Mouse (Mus musculus) liver, embryonic 13.5 days (tissue): ENCODE data around the gene Nhlrc1. TPM values are rescaled to one million over a fixed set of nuclear protein-coding genes. Genes with fewer than 3 reads are reported as not detected.
A peak's percentile ranks its signal among the peaks of the same experiment; 100 is the strongest.

ENCODE experiments used
- ATAC-seq: fragments of 200-750 bp; cut with Nextera tagmentation; 2 replicates; pipeline ENCODE4 v1.8.0; 2017; ENCODE audit warnings: low read depth, mild to moderate bottlenecking, moderate number of reproducible peaks, moderate library complexity
- DNase-seq: peaks from one replicate; pipeline ENCODE4 v3.0.0; 2022
- H3K27ac ChIP-seq: fragments of 300-500 bp; sonication (generic); 2 replicates; pipeline ENCODE4 v1.5.1; 2015; ENCODE audit warnings: moderate library complexity, mild to moderate bottlenecking, inconsistent platforms
- H3K27me3 ChIP-seq: fragments of 300-500 bp; sonication (generic); 2 replicates; pipeline ENCODE4 v1.6.1; 2015; ENCODE audit warnings: mild to moderate bottlenecking, inconsistent platforms
- H3K36me3 ChIP-seq: fragments of 300-500 bp; sonication (generic); 2 replicates; pipeline ENCODE4 v1.6.1; 2015; ENCODE audit warnings: mild to moderate bottlenecking, inconsistent platforms
- H3K4me1 ChIP-seq: fragments of 300-500 bp; sonication (generic); replicated peaks from 2 replicates; pipeline ENCODE4 v1.6.1; 2015; ENCODE audit warnings: inconsistent platforms
- H3K4me2 ChIP-seq: fragments of 300-500 bp; sonication (generic); 2 replicates; pipeline ENCODE4 v1.6.1; 2015; ENCODE audit warnings: inconsistent platforms, mild to moderate bottlenecking, moderate library complexity
- H3K4me3 ChIP-seq: fragments of 300-500 bp; sonication (generic); replicated peaks from 2 replicates; pipeline ENCODE4 v1.5.1; 2015; ENCODE audit warnings: mild to moderate bottlenecking, inconsistent platforms
- H3K9ac ChIP-seq: fragments of 300-500 bp; sonication (generic); 2 replicates; pipeline ENCODE4 v1.6.1; 2015; ENCODE audit warnings: mild to moderate bottlenecking, inconsistent platforms
- H3K9me3 ChIP-seq: fragments of 300-500 bp; sonication (generic); replicated peaks from 2 replicates; pipeline ENCODE4 v1.6.1; 2016; ENCODE audit warnings: inconsistent platforms
- WGBS: fragments of 180-500 bp; shearing (Covaris S2); methylation state at CpG from one replicate; pipeline ENCODE4 v1.1.7; 2015; ENCODE audit not compliant: insufficient replicate concordance; 5-methylcytosine and 5-hydroxymethylcytosine counted together
- polyA plus RNA-seq: library from polyadenylated mRNA; unstranded; fragments of >200 nt; fragmentation: Nextera tagmentation; extraction: Ambion mirVana; gene quantifications from 2 replicates; pipeline ENCODE4 v1.2.1, GENCODE M21; 2015

The Nhlrc1 gene
- 0.63 and 0.73 TPM in 2 replicates for polyA plus RNA-seq

DNA sequence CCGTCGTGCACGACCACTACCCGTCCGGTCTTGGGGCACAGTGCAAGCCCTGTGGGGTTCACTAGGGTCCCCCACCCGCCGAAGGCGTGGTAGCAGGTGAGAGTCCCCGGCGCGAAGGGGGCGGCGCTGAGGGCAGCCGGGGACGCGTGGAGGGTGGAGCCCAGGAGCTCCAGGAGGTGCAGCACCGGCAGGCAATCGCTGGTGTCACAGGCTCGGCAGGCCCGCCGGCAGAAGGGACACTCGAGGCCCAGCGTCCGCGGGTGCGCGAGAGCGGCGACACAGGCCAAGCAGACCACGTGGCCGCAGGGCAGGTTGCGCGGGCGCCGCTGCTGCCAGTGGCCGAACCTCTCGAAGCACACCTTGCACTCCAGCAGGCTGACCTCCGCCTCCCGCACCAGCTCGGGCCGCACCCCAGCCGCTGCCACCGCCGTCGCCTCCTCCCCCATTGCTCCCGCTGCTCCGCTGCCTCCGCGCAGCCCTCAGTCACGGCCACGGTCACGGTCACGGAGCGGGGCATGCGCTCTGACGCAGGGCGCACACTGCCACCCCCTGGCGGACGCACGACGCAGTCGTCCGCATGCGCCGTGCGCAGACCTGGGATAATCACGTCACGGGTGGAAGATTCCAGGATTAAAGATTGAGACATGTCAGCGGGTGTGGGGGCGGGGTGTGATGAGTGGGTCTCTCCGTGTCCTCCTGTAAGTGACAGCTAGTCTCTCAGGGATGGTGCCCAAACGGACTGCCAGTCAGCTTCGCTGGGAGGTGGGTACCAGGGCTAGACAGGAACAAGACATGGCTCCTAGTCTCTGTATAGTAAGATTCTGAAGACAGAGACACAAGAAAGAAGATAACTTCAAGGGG lies at the start of gene Nhlrc1:
Gene Nhlrc1, minus strand, starts transcription at position 517 of the 861 bp plus-strand sequence.
- peak; percentile 65 for ATAC-seq

GRCm38 (mm10) chr13:47063985-47064760 lies 49.5 kb upstream of the Nhlrc1 start:
- Histone ChIP-seq H3K36me3 (peaks cover 21% of the 10 kb centered on the region), H3K4me1 (no peaks in the 10 kb centered on the region; the same call in 1 of the 2 replicates), H3K4me2 (no peak overlapping the region), H3K9me3 (no peaks in the 10 kb centered on the region), H3K9ac (no peak overlapping the region), H3K4me3 (no peak overlapping the region), H3K27me3 (no peaks in the 10 kb centered on the region), H3K27ac (no peak overlapping the region)
- WGBS = 75% methylated on average over 15 of the region's 15 CpGs
- DNase-seq = no peak
- ATAC-seq = no peak

More for the DNA sequence above, at the start of gene Nhlrc1:
- peak; percentile 28 for DNase-seq
- H3K4me3 ChIP-seq = peak within 1 kb of the TSS; percentile 63
- peak within 1 kb of the TSS; percentile 89 for H3K4me2 ChIP-seq
- H3K4me1 ChIP-seq = peaks cover 10% of the 10 kb centered on the region
- peak within 1 kb of the TSS; percentile 65 for H3K9ac ChIP-seq
- no peaks in the 10 kb centered on the region for H3K9me3 ChIP-seq
- 3% methylated on average over 69 of the region's 73 CpGs for WGBS
- no peaks in the 10 kb centered on the region for H3K36me3 ChIP-seq
- H3K27ac ChIP-seq = no peak within 1 kb of the TSS
- H3K27me3 ChIP-seq = peaks cover 24% of the 10 kb centered on the region

DNA sequence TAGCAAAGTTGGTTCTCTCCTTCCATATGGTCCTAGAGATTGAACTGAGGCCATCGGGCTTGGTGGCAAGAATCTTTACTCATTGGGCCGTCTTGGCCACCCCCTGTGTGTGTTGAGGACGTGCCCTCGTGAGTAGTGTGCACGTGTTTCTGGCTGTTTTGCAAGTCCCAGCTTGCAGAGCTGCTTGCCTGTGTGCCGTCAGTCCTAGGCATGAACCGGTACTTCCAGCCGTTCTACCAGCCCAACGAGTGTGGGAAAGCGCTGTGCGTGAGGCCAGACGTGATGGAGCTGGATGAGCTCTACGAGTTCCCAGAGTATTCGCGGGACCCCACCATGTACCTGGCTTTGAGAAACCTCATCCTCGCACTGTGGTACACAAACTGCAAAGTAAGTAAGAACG lies 48.1 kb upstream of the Nhlrc1 start:
- peaks cover 19% of the 10 kb centered on the region for H3K36me3 ChIP-seq
- H3K4me1 ChIP-seq = no peaks in the 10 kb centered on the region; the same call in 1 of the 2 replicates
- ATAC-seq (no peak), DNase-seq (no peak)
- no peak overlapping the region for H3K4me2 ChIP-seq
- no peaks in the 10 kb centered on the region for H3K27me3 ChIP-seq
- H3K27ac ChIP-seq = no peak overlapping the region
- no peak overlapping the region for H3K4me3 ChIP-seq
- no peaks in the 10 kb centered on the region for H3K9me3 ChIP-seq
- WGBS = 85% methylated on average over 17 of the region's 17 CpGs
- no peak overlapping the region for H3K9ac ChIP-seq

GRCm38 (mm10) chr13:47056781-47057180 lies 42.1 kb upstream of the Nhlrc1 start:
- no peak overlapping the region for H3K4me3 ChIP-seq
- no peak overlapping the region for H3K9ac ChIP-seq
- H3K27ac ChIP-seq = no peak overlapping the region
- H3K4me2 ChIP-seq = no peak overlapping the region
- H3K27me3 ChIP-seq = no peaks in the 10 kb centered on the region
- 77% methylated on average over 5 of the region's 5 CpGs for WGBS
- H3K4me1 ChIP-seq = no peaks in the 10 kb centered on the region; the same call in 1 of the 2 replicates
- DNase-seq (no peak), ATAC-seq (no peak)
- H3K9me3 ChIP-seq = no peaks in the 10 kb centered on the region
- H3K36me3 ChIP-seq = peaks cover 12% of the 10 kb centered on the region

GRCm38 (mm10) chr13:47056126-47056525 lies 41.5 kb upstream of the Nhlrc1 start:
- H3K36me3 ChIP-seq = peaks cover 14% of the 10 kb centered on the region
- no peak overlapping the region for H3K4me2 ChIP-seq
- H3K27ac ChIP-seq = no peak overlapping the region
- no peaks in the 10 kb centered on the region for H3K4me1 ChIP-seq
- no peak overlapping the region for H3K9ac ChIP-seq
- no peaks in the 10 kb centered on the region for H3K9me3 ChIP-seq
- DNase-seq = no peak
- no peak overlapping the region for H3K4me3 ChIP-seq
- H3K27me3 ChIP-seq = no peaks in the 10 kb centered on the region
- ATAC-seq = no peak
- WGBS = 76% methylated on average over 11 of the region's 11 CpGs

DNA sequence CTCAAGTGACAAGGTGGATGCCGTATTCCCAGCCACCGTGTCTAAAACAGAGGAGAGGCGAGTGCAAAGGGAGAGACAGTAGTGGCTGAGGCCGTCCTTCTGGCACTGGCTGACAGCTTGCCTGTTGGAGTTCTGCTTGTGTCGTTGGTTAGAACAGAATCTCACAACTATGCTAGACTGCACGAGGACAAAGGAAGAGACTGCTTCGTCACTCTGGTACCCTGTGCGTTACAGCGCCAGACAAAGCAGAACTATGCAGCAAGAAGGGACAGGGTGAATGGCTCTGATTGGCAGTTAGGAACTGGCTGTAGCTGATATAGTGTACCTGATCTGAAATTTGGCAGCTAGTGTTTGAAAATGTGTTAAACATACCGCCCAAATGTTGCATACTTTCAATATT lies 39.3 kb upstream of the Nhlrc1 start:
- WGBS = 70% methylated on average over 10 of the region's 10 CpGs
- no peak for ATAC-seq
- no peak for DNase-seq

GRCm38 (mm10) chr13:47050009-47050408 lies 35.4 kb upstream of the Nhlrc1 start:
- H3K27me3 ChIP-seq = peaks cover 7% of the 10 kb centered on the region; the same call in 1 of the 2 replicates
- ATAC-seq (no peak), DNase-seq (no peak)
- H3K4me2 ChIP-seq = no peak overlapping the region
- H3K9ac ChIP-seq = no peak overlapping the region
- no peaks in the 10 kb centered on the region for H3K4me1 ChIP-seq
- H3K4me3 ChIP-seq = no peak overlapping the region
- H3K36me3 ChIP-seq = peaks cover 17% of the 10 kb centered on the region
- WGBS = 57% methylated on average over 4 of the region's 4 CpGs
- no peak overlapping the region for H3K27ac ChIP-seq
- H3K9me3 ChIP-seq = no peaks in the 10 kb centered on the region

More for the DNA sequence above, 39.3 kb upstream of the Nhlrc1 start:
- H3K4me3 ChIP-seq = no peak overlapping the region
- no peak overlapping the region for H3K9ac ChIP-seq
- no peak overlapping the region for H3K4me2 ChIP-seq
- no peak overlapping the region for H3K27ac ChIP-seq
- peaks cover 16% of the 10 kb centered on the region for H3K36me3 ChIP-seq
- H3K4me1 ChIP-seq = no peaks in the 10 kb centered on the region
- H3K9me3 ChIP-seq = no peaks in the 10 kb centered on the region
- no peaks in the 10 kb centered on the region for H3K27me3 ChIP-seq

DNA sequence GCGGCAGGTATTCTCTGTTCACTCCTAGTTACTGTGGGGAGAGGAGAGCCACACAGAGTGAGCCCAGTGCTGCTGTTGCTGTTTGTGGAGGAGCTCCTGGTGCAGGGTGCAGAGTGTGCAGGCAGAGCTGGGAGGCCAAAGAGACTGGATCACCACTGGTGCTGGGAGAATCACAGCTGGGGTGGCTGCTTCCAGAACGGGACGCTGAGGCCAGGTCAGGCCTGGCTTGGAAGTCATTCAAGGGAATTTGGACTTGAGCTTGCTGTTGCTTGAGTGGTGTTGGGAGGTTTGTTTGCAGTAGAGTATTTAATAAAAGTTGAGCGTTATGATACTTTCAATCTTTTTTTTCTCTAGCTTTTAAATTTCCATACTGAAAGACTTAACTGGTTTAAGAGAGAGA lies 33.3 kb upstream of the Nhlrc1 start:
- peaks cover 19% of the 10 kb centered on the region for H3K27me3 ChIP-seq
- DNase-seq (no peak), ATAC-seq (no peak)
- no peak overlapping the region for H3K27ac ChIP-seq
- no peak overlapping the region for H3K9ac ChIP-seq
- no peaks in the 10 kb centered on the region for H3K9me3 ChIP-seq
- no peak overlapping the region for H3K4me3 ChIP-seq
- peaks cover 17% of the 10 kb centered on the region for H3K36me3 ChIP-seq
- 82% methylated on average over 4 of the region's 4 CpGs for WGBS
- H3K4me2 ChIP-seq = no peak overlapping the region
- peaks cover 19% of the 10 kb centered on the region for H3K4me1 ChIP-seq

DNA sequence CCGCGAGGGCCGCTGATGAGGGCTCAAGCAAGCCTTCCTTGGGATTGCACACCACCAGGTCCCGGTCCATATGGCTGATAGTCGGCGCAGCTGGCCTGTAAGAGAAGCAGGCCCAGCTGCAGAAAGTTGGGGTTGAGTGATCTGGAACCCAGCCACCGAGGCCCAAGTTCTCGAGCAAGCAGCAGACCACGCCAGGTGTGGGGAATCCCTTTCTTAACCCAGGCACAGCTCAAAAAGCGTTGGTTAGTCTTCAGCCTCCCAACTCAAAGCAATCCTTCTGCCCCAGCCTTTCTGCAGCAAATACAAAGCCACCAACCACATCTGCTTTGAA lies 29.9 kb upstream of the Nhlrc1 start, which contains the start of gene Tpmt:
Gene Tpmt, minus strand, starts transcription at position 121 of the 331 bp plus-strand sequence.
- H3K9ac ChIP-seq = peak within 1 kb of the TSS; percentile 83
- ATAC-seq (no peak), DNase-seq (no peak)
- peak within 1 kb of the TSS; percentile 93 for H3K4me2 ChIP-seq
- peak within 1 kb of the TSS; percentile 15; the same call in 1 of the 2 replicates for H3K27ac ChIP-seq
- peak within 1 kb of the TSS; percentile 77 for H3K4me3 ChIP-seq
- H3K9me3 ChIP-seq = no peaks in the 10 kb centered on the region
- peaks cover 9% of the 10 kb centered on the region for H3K36me3 ChIP-seq
- 21% methylated on average over 10 of the region's 10 CpGs for WGBS
- peaks cover 30% of the 10 kb centered on the region for H3K4me1 ChIP-seq
- H3K27me3 ChIP-seq = peaks cover 19% of the 10 kb centered on the region

GRCm38 (mm10) chr13:47043833-47044616 lies 29.4 kb upstream of the Nhlrc1 start:
- Histone ChIP-seq H3K4me3 (peak overlapping the region; percentile 77), H3K9ac (peak overlapping the region; percentile 83), H3K4me1 (peaks cover 30% of the 10 kb centered on the region), H3K27me3 (peaks cover 19% of the 10 kb centered on the region), H3K9me3 (no peaks in the 10 kb centered on the region), H3K27ac (no peak overlapping the region), H3K4me2 (peak overlapping the region; percentile 93), H3K36me3 (peaks cover 3% of the 10 kb centered on the region)
- ATAC-seq (no peak; the same call in none of the 2 replicates), DNase-seq (peak; percentile 11)
- 4% methylated on average over 45 of the region's 45 CpGs for WGBS
